Mouse (Mus musculus): ENCODE results near the gene 2610044O15Rik8. TPM values are rescaled to one million over a fixed set of nuclear protein-coding genes. Genes with fewer than 3 reads are reported as not detected.
A peak's percentile ranks its signal among the peaks of the same experiment; 100 is the strongest.
"Not testable (repeated sequence)": the region's sequence is repeated elsewhere in the genome, so short reads cannot be mapped to it uniquely, and the experiment has no call there.

Gene 2610044O15Rik8
- total and polyA plus RNA-seq, 3 experiments, result 7.3 to 25.6 (median 10.9) TPM

DNA sequence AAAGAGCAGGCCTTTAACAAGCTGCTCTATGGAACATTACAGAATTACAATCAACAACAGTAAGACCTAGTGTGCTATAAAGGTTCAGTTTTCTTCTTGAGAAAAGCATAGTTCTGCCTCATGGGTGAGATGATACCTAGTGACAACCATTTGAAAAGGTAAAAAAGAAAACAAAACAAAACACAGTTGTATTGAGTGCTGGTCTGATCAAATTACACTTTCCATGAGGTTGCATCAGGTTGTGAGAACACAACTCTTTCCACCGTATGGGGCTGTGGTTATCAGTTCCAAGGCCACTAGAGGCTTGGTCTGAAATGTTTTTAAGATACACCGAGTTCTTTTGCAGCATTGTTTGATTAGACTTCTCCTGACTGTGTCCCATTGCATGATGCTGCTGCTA is 30.1 kb upstream of the 2610044O15Rik8 start:
- no peaks in the 10 kb centered on the region for H3K27me3 ChIP-seq (replicated peaks)
- peak overlapping the region; percentile 85 for H3K27ac ChIP-seq (ENCODE audit: insufficient read depth, low read depth)
- H3K36me3 ChIP-seq (replicated peaks in 1 of 2; ENCODE audit: control insufficient read depth in 1 of 2, insufficient read depth in 1 of 2, low read length in 1 of 2), result peaks cover 22 to 27% of the 10 kb centered on the region in 2 experiments
- H3K79me2 ChIP-seq (replicated peaks; ENCODE audit: control insufficient read depth, extremely low read depth, insufficient read depth, poor library complexity, severe bottlenecking), result peaks cover 32% of the 10 kb centered on the region
- peaks cover 0 to 12% of the 10 kb centered on the region in 2 experiments; a peak in 2 of 4 replicates for H3K4me1 ChIP-seq (ENCODE audit: control insufficient read depth in 1 of 2, insufficient read depth in 2 of 2)
- H3K4me3 ChIP-seq (replicated peaks in 1 of 3; ENCODE audit: low read depth in 2 of 3, low read length in 2 of 3, poor library complexity in 1 of 3), result peak overlapping the region; percentile 54 to 100 (median 90)
- in situ Hi-C loops (cut with MboI; ENCODE audit: low pct_ligation_motif_present, low pct_unique_long_range_greater_than_20kb, low sequenced_read_pairs), result no loop called here
- peaks cover 18% of the 10 kb centered on the region for H3K9me3 ChIP-seq (replicated peaks; ENCODE audit: low read length)
- peak overlapping the region; percentile 15; the same call in 1 of the 2 replicates for H3K4me2 ChIP-seq (ENCODE audit: insufficient read depth, low read depth, poor library complexity, severe bottlenecking)
- DNase-seq (ENCODE audit: extremely low read depth), result peak; percentile 44
- TF ChIP-seq RCOR1 (conservative IDR thresholded peaks at IDR 0.05; ENCODE audit: low read depth, low read length) (no peak), MAZ (IDR thresholded peaks at IDR 0.05; ENCODE audit: low read depth, low read length) (no peak), ZNF384 (IDR thresholded peaks at IDR 0.05; ENCODE audit: low read depth, low read length) (no peak), MXI1 (IDR thresholded peaks at IDR 0.05; ENCODE audit: low read depth, low read length) (no peak), MYC (IDR thresholded peaks at IDR 0.05; ENCODE audit: low read depth, low read length) (0 out of 2 replicates have a peak, but pooled peaks have one; percentile 26), IRF4 (IDR thresholded peaks at IDR 0.05; ENCODE audit: low read depth, low read length) (no peak), CTCF (conservative IDR thresholded peaks at IDR 0.05 in 1 of 2, IDR thresholded peaks at IDR 0.05 in 1 of 2; ENCODE audit: low read depth in 2 of 2, low read length in 2 of 2) (no peak), NELFE (IDR thresholded peaks at IDR 0.05; ENCODE audit: low read depth, low read length) (no peak), ETS1 (conservative IDR thresholded peaks at IDR 0.05; ENCODE audit: low read depth, low read length) (peak; percentile 20; the same call in 1 of the 2 replicates)
- dilution Hi-C loops (cut with MboI; ENCODE audit: extremely low pct_ligation_motif_present, extremely low pct_unique_long_range_greater_than_20kb, low sequenced_read_pairs), result no loop called here
- peak overlapping the region; percentile 66 for H3K9ac ChIP-seq (ENCODE audit: insufficient read depth, low read depth)

- peak overlapping the region; percentile 85 for H3K27ac ChIP-seq (ENCODE audit: insufficient read depth, low read depth)
- H3K4me1 ChIP-seq (ENCODE audit: control insufficient read depth in 1 of 2, insufficient read depth in 2 of 2), result peaks cover 0 to 12% of the 10 kb centered on the region in 2 experiments; a peak in 2 of 4 replicates
- peak; percentile 74 for DNase-seq (ENCODE audit: extremely low read depth)
- dilution Hi-C loops (cut with MboI; ENCODE audit: extremely low pct_ligation_motif_present, extremely low pct_unique_long_range_greater_than_20kb, low sequenced_read_pairs); H3K27me3 ChIP-seq (replicated peaks); in situ Hi-C loops (cut with MboI; ENCODE audit: low pct_ligation_motif_present, low pct_unique_long_range_greater_than_20kb, low sequenced_read_pairs): not testable (repeated sequence)
- H3K79me2 ChIP-seq (replicated peaks; ENCODE audit: control insufficient read depth, extremely low read depth, insufficient read depth, poor library complexity, severe bottlenecking), result peaks cover 32% of the 10 kb centered on the region
- H3K9ac ChIP-seq (ENCODE audit: insufficient read depth, low read depth), result peak overlapping the region; percentile 66
- H3K4me3 ChIP-seq (replicated peaks in 1 of 3; ENCODE audit: low read depth in 2 of 3, low read length in 2 of 3, poor library complexity in 1 of 3), result peak overlapping the region; percentile 54 to 100 (median 90)
- H3K36me3 ChIP-seq (replicated peaks in 1 of 2; ENCODE audit: control insufficient read depth in 1 of 2, insufficient read depth in 1 of 2, low read length in 1 of 2), result peaks cover 14 to 19% of the 10 kb centered on the region in 2 experiments
- H3K9me3 ChIP-seq (replicated peaks; ENCODE audit: low read length), result peaks cover 13% of the 10 kb centered on the region
- TF ChIP-seq MYC (IDR thresholded peaks at IDR 0.05; ENCODE audit: low read depth, low read length), result peak; percentile 51
- TF ChIP-seq SIN3A (IDR thresholded peaks at IDR 0.05; ENCODE audit: low read length), result peak; percentile 92
- 0 out of 2 replicates have a peak, but pooled peaks have one; percentile 17 for TF ChIP-seq TBP (conservative IDR thresholded peaks at IDR 0.05; ENCODE audit: low read depth, low read length)
- peak; percentile 92 for TF ChIP-seq MXI1 (IDR thresholded peaks at IDR 0.05; ENCODE audit: low read depth, low read length)
- peak; percentile 58 for TF ChIP-seq NELFE (IDR thresholded peaks at IDR 0.05; ENCODE audit: low read depth, low read length)
- TF ChIP-seq POLR2A (IDR thresholded peaks at IDR 0.05; ENCODE audit: low read depth, low read length), result peak; percentile 69
- TF ChIP-seq ZMIZ1 (IDR thresholded peaks at IDR 0.05; ENCODE audit: low read depth, low read length), result peak; percentile 36; the same call in 1 of the 2 replicates
- TF ChIP-seq IRF4 (IDR thresholded peaks at IDR 0.05; ENCODE audit: low read depth, low read length), result 0 out of 2 replicates have a peak, but pooled peaks have one; percentile 11
- TF ChIP-seq TCF12 (IDR thresholded peaks at IDR 0.05; ENCODE audit: low read depth, low read length), result peak; percentile 33; the same call in 1 of the 2 replicates
- TF ChIP-seq MAX (IDR thresholded peaks at IDR 0.05; ENCODE audit: low read length), result peak; percentile 71; the same call in 1 of the 2 replicates
- 0 out of 2 replicates have a peak, but pooled peaks have one; percentile 31 for TF ChIP-seq MAFK (IDR thresholded peaks at IDR 0.05; ENCODE audit: insufficient replicate concordance, low read length)
- peak; percentile 8; the same call in 1 of the 2 replicates for TF ChIP-seq USF1 (IDR thresholded peaks at IDR 0.05; ENCODE audit: low read depth, low read length)
- peak overlapping the region; percentile 74 for H3K4me2 ChIP-seq (ENCODE audit: insufficient read depth, low read depth, poor library complexity, severe bottlenecking)
Observed at GRCm38 (mm10) chr8:129263211-129263927, 29.2 kb upstream of the 2610044O15Rik8 start.

Measured in CH12.LX (cell line).